Mouse (Mus musculus): ENCODE results near the gene Gpr171.

GRCm38 (mm10) chr3:59140115-59140514 is 38.5 kb upstream of the Gpr171 start:
- no peak for TF ChIP-seq CTCF (IDR thresholded peaks at IDR 0.05; ENCODE audit: borderline replicate concordance, insufficient read depth, low read depth, low read length)
- no peak for TF ChIP-seq POLR2A (IDR thresholded peaks at IDR 0.05; ENCODE audit: borderline replicate concordance, insufficient read depth, low read length)

All from cerebellum, adult 2 months (tissue).